Mouse (Mus musculus) adrenal gland, postnatal 36 days (tissue): ENCODE data around the gene 5330417H12Rik. TPM values are rescaled to one million over a fixed set of nuclear protein-coding genes. Genes with fewer than 3 reads are reported as not detected.

Experiments used
- DNase-seq, 2 experiments: peaks; one replicate each; pipeline ENCODE4 v3.0.0; 2021; ENCODE audit warnings: mixed read lengths in 1 of 2
- long read RNA-seq, 2 experiments: library from polyadenylated mRNA; stranded (forward); transcript quantifications; one replicate each; pipeline ENCODE4 v2.0.0; 2021; ENCODE audit warnings: borderline sequencing depth in 2 of 2
- total RNA-seq, 2 experiments: library from RNA; stranded (reverse); gene quantifications; 2 replicates each; pipeline ENCODE4 v1.2.3; 2021

5330417H12Rik gene
- not detected for total RNA-seq
- long read RNA-seq, experiment 1, result 0 reads
- long read RNA-seq, experiment 2, result 0 reads

GRCm38 (mm10) chr7:107625061-107625460 is at the start of gene 5330417H12Rik:
TSS of gene 5330417H12Rik (minus strand) at chr7:107625161.
- DNase-seq, result no peak

GRCm38 (mm10) chr7:107668514-107668913 is 43.6 kb upstream of the 5330417H12Rik start:
- no peak for DNase-seq

- no peak for DNase-seq
Observed at GRCm38 (mm10) chr7:107666262-107666902, 41.4 kb upstream of the 5330417H12Rik start.

GRCm38 (mm10) chr7:107665586-107666261 is 40.8 kb upstream of the 5330417H12Rik start:
- DNase-seq, result peak in 1 of 2 experiments; percentile 21

GRCm38 (mm10) chr7:107665221-107665585 is 40.2 kb upstream of the 5330417H12Rik start:
- DNase-seq, result no peak

- peak; percentile 9 to 46 for DNase-seq
Observed at GRCm38 (mm10) chr7:107664063-107665056, 39.4 kb upstream of the 5330417H12Rik start.

- DNase-seq, result no peak
Observed at GRCm38 (mm10) chr7:107663621-107664020, 38.7 kb upstream of the 5330417H12Rik start.

- no peak for DNase-seq
Observed at GRCm38 (mm10) chr7:107661843-107662281, 36.9 kb upstream of the 5330417H12Rik start.

GRCm38 (mm10) chr7:107661189-107661842 is 36.4 kb upstream of the 5330417H12Rik start:
- peak; percentile 56 to 69 for DNase-seq

GRCm38 (mm10) chr7:107659186-107659918 is 34.4 kb upstream of the 5330417H12Rik start:
- no peak for DNase-seq

- DNase-seq, result no peak
Observed at GRCm38 (mm10) chr7:107656451-107656850, 31.5 kb upstream of the 5330417H12Rik start.

GRCm38 (mm10) chr7:107651821-107652220 is 26.9 kb upstream of the 5330417H12Rik start:
- no peak for DNase-seq

GRCm38 (mm10) chr7:107649990-107650389 is 25.0 kb upstream of the 5330417H12Rik start:
- DNase-seq, result no peak

GRCm38 (mm10) chr7:107648937-107649688 is 24.2 kb upstream of the 5330417H12Rik start:
- no peak for DNase-seq

- DNase-seq, result no peak
Observed at GRCm38 (mm10) chr7:107644987-107645386, 20.0 kb upstream of the 5330417H12Rik start.

- DNase-seq, result no peak
Observed at GRCm38 (mm10) chr7:107642586-107643275, 17.8 kb upstream of the 5330417H12Rik start.

GRCm38 (mm10) chr7:107638026-107638425 is 13.1 kb upstream of the 5330417H12Rik start:
- DNase-seq, result no peak

- DNase-seq, result no peak
Observed at GRCm38 (mm10) chr7:107637398-107637797, 12.4 kb upstream of the 5330417H12Rik start.

- DNase-seq, result no peak
Observed at GRCm38 (mm10) chr7:107633201-107633600, 8.2 kb upstream of the 5330417H12Rik start.

GRCm38 (mm10) chr7:107628383-107628782 is 3.4 kb upstream of the 5330417H12Rik start:
- no peak for DNase-seq
